Mouse (Mus musculus): ENCODE data around the gene Cyp4f40.

DNA sequence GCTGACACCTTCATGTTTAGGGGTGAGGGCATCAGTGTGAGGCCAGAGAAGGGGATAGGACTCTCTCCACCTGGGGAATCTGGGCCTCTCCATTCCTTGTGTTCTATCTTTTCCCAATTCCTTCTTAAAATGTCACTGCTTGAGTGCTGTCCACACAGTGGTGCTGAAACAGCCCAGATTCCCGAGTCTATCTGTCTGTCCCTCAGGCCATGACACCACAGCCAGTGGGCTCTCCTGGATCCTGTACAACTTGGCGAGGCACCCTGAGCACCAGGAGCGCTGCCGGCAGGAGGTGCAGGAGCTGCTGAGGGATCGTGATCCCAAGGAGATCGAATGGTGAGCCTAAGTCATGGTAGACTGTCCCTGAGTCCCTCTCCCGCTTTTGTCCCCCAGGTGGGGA is 15.3 kb downstream of the Cyp4f40 start:
- TF ChIP-seq POLR2A (IDR thresholded peaks at IDR 0.05; ENCODE audit: insufficient read depth, low read depth, low read length) (no peak), CTCF (IDR thresholded peaks at IDR 0.05) (no peak)

All from heart, adult 2 months (tissue).